Mouse (Mus musculus) heart, postnatal 36 days (tissue): ENCODE measurements around the gene Cers6. TPM values are rescaled to one million over a fixed set of nuclear protein-coding genes. Genes with fewer than 3 reads are reported as not detected.
A peak's percentile ranks its signal among the peaks of the same experiment; 100 is the strongest.

ENCODE experiments used
- DNase-seq, 2 experiments: peaks; one replicate each; pipeline ENCODE4 v3.0.0; 2021 to 2022
- intact Hi-C: fragments of 180-260 bp; cut with DNase I; formaldehyde crosslinking; loops from one replicate; pipeline ENCODE4 v1.15.1; 2025
- total RNA-seq, 2 experiments: library from RNA; stranded (reverse); gene quantifications; 2 replicates each; pipeline ENCODE4 v1.2.3; 2021

The Cers6 gene
- total RNA-seq, 2 experiments from 2014 or later = 9.1 to 12.0 TPM

GRCm38 (mm10) chr2:68911587-68912483 is 50.6 kb downstream of the Cers6 start:
- intact Hi-C loops = no loop called here
- DNase-seq = no peak

DNA sequence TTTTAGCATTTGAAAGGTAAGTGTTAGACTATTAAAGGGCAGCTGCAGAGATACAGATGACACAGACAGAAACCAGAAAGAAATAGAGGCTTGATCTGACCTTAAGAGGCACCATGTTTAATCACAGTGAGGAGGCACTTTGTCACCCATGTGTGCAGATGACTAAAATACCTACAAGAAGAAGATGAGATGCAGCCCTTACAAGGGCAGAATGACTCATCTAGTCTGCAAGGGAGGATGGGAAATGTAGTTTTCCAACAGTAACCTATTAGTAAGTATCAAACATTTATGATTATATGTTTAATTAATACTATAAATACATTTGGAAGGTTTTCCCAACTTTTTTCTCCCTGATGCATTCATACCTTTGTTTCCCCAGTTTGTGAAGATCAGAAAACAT is 54.5 kb downstream of the Cers6 start:
- intact Hi-C loops = no loop called here
- no peak for DNase-seq

- DNase-seq = no peak
- intact Hi-C loops = no loop called here
These were observed 55.1 kb downstream of the Cers6 start for GRCm38 (mm10) chr2:68916299-68916698.

DNA sequence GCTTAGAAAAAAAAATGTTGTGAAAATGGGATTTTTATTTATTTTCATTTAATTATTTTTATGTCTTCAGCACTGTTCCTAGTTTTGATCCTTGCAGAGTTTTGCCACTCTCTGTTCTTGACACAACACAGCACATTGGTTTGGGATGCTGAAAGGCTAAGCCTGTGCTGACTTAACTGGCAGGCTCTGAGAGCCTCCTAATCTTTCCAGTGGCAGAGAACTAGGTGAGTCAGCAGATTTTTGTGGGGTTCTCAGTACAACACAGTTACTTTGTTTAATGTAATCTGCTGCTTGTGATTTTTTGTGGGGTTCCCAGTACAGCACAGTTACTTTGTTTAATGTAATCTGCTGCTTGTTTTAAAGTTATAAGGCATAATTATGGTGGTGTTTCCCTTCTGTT is 55.8 kb downstream of the Cers6 start:
- no peak for DNase-seq
- intact Hi-C loops = no loop called here

DNA sequence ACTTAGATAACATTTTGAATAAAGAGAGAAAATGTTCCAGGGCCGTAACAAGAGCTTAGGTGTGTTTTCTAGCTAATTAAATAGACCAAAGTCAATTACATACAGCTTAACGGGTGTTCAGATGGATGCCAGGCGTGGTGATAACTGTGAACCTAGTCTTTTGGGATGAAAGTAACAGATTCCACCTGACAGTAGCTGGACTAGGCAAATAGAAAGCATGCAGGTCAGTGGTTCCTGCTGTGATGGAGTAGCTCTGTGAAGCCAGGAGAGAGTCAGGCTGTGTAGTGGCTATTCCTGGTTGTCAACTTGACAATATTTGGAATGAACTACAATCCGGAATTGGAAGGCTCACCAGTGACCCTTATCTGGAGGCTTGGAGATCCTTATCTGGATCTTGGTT is 56.3 kb downstream of the Cers6 start:
- intact Hi-C loops = no loop called here
- no peak for DNase-seq

GRCm38 (mm10) chr2:68924344-68924743 is 63.1 kb downstream of the Cers6 start:
- peak in 1 of 2 experiments; percentile 9 for DNase-seq
- intact Hi-C loops = no loop called here

- no peak for DNase-seq
- intact Hi-C loops = no loop called here
These were observed 64.3 kb downstream of the Cers6 start for GRCm38 (mm10) chr2:68925542-68925941.

- DNase-seq = no peak
- intact Hi-C loops = no loop called here
These were observed 65.9 kb downstream of the Cers6 start for GRCm38 (mm10) chr2:68926913-68927790.

GRCm38 (mm10) chr2:68932240-68932639 is 71.0 kb downstream of the Cers6 start:
- no peak for DNase-seq
- intact Hi-C loops = no loop called here

DNA sequence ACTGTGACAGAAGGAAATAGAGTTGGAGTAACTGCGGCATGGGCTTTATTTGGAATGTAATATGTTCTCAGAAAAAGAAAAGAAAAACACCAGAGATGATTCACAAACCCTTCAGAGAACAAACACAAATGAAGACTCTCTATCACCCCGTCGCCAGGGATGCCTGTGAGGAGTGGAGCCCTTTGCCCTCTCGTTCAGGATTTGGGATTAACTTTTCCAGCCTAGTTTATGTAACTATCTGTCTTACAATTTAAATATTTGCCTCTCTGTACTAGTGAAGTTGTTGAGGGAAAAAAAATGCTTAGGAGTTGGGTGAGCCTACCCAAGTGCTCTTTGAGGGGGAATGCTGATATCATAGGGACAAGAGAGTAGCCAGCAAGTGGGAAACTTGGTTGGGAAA is 71.4 kb downstream of the Cers6 start:
- intact Hi-C loops = no loop called here
- DNase-seq = no peak

- DNase-seq = peak; percentile 35 to 37
- intact Hi-C loops = no loop called here
These were observed 73.4 kb downstream of the Cers6 start for GRCm38 (mm10) chr2:68934651-68935050.

DNA sequence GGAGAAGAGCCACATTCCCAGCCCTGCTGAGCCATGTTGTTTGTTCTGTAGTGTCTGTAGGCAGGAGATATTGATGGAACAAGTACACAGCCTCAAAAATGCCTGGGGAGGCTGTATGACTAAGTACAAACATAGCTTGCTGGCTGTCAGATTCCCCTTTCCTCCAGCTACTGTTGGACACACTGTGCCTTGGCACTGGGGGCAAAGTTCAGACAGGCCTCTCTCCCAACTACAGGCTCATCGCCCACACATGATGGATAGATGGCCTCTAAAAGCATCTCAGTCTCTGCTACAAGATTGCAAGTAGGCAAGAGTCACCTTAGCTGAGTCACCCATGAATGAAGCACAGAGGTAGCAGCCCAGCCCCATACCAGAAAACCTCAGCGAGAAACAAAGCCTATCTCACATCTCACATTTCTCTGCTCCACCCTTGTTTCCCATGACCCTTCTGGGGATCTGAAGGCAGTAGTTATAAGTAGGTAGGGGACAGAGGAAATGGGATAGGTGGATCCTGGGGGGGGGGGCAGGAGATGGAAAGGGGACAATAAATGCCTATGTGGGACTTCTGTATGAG is 74.6 kb downstream of the Cers6 start:
- intact Hi-C loops = no loop called here
- no peak for DNase-seq

DNA sequence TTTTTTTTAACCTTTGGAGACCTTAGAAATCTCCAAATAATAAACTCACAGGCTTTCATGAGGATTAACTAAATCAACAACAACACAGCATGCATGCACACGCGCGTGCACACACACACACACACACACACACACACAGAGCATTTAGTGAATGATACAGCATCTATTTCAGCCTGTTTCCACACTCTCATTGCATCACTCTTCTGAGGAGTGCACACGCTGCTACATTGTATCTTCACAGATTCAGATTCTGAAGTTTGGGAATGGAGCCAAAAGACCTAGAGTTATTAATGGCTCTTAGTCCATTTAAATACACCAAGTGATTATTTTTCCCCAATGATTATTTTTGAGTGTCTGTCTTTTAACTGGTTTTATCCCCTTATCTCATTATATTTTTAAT is 75.5 kb downstream of the Cers6 start:
- intact Hi-C loops = no loop called here
- no peak for DNase-seq

DNA sequence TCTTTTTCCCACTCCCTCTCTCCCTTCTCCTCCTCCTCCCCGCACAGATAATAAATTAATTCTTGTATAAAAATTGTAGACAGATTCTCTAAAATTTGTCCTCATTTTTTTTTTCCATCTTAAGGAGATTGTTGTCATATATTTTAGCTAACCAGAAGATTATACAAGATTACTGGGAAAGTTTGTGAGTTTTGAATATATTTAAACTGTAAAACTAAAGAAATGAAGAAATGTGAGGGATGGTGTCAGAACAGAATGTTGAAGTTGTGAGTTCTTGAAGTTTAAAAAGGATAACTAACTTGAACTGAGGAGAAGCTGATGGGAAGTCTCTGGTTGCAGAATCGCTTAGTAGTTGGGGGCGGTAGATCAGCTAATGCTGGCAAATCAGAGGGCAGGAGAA is 76.6 kb downstream of the Cers6 start:
- intact Hi-C loops = no loop called here

DNA sequence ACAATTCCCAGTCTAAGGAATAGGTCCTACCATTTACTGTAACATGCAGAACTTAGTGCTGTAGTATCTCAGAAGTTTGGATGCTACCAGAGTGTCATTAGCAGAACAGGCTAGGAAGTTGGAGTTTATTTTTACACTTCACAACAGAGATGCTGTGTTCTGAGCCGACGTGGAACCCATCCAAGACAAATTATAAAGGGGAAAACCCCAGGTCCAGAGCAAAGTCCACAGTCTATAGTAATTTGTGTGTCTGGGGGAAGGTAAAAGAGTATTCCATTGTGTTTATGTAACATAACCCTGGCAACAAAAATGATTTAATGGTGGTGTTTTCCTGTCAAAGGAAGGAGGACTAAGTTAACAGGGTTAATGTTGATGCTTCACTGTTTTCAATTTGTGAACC is 83.7 kb downstream of the Cers6 start:
- no peak for DNase-seq
- intact Hi-C loops = loop anchor here (5.0 kb wide), 1 partner anchor 83 kb away; the partner anchor contains the start of gene Cers6

More for the DNA sequence above, 76.6 kb downstream of the Cers6 start:
- DNase-seq = no peak

DNA sequence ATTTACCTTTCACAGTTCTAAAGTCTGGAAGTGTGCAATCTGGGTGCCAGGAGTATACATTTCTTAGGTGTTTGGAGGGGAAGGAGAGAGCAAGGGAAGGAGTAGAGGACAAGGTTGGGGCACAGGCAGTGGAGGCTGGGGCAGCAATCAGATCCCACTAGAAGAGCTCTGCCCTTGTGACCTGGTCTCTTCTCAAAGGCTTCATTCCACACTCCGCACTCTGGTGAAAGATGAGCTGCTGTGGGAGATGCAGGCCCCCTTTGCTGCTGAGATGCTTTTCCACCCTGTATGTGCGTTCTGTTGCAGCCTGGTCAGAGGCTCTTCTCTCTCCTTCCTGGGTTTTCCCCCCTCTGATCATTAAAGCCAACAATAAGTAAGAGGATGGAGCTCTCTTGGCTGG is 84.7 kb downstream of the Cers6 start:
- no peak for DNase-seq
- intact Hi-C loops = loop anchor here (5.0 kb wide), 1 partner anchor 84 kb away; the partner anchor contains the start of gene Cers6

DNA sequence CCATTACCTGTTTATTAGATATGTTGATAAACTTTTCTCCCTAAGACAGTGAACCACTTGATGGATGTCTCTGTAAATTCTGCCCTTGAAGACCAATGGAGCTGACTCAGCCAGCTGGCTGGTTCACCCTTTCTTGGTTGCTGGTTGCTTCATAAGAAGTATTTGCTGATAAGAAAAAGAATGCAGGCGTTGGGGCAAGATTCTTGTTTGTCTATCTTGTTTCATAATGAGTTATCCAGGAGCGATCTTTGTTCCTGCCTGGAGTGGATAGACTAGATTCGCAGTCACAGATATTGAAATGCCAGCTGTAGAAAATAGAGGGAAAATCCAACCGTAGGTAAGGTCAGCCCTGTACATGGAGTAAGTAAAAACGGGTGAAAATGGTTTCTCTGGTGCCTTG is 85.6 kb downstream of the Cers6 start:
- DNase-seq = no peak
- intact Hi-C loops = loop anchor here (5.0 kb wide), 1 partner anchor 85 kb away; the partner anchor contains the start of gene Cers6

GRCm38 (mm10) chr2:68949137-68949536 is 87.9 kb downstream of the Cers6 start:
- DNase-seq = no peak
- intact Hi-C loops = loop anchor here (5.0 kb wide), 1 partner anchor 87 kb away; the partner anchor contains the start of gene Cers6

- intact Hi-C loops = loop anchor here (5.0 kb wide), 1 partner anchor 87 kb away; the partner anchor contains the start of gene Cers6
- DNase-seq = peak; percentile 22 to 37
These were observed 88.5 kb downstream of the Cers6 start for GRCm38 (mm10) chr2:68949728-68950127.

- intact Hi-C loops = no loop called here
- no peak for DNase-seq
These were observed 90.5 kb downstream of the Cers6 start for GRCm38 (mm10) chr2:68951706-68952105.

DNA sequence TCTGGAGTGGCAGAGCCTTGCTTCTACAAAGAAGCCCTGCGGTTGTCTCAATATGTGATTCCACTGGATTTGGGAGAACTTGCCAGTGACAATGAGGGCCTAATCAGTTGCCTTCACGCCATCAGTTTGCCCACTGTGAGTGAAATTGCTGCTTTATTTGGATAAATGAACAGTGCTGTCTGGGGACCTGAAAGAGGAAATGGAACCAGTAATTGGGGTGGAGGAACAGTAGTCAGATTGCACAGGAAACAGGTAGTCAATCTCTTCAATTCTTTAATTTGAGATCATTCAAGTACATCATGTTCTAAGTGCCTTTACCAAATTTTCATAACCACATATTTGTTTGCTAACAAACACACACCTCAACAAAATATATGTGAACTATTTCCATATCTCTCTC is 92.4 kb downstream of the Cers6 start:
- intact Hi-C loops = no loop called here
- no peak for DNase-seq
